Mouse (Mus musculus): ENCODE data around the gene Atp2a2. TPM values are rescaled to one million over a fixed set of nuclear protein-coding genes. Genes with fewer than 3 reads are reported as not detected.

Gene Atp2a2
- 17.2 and 27.1 TPM in 2 replicates for polyA plus RNA-seq (2012; ENCODE audit: insufficient read depth, low replicate concordance)

DNA sequence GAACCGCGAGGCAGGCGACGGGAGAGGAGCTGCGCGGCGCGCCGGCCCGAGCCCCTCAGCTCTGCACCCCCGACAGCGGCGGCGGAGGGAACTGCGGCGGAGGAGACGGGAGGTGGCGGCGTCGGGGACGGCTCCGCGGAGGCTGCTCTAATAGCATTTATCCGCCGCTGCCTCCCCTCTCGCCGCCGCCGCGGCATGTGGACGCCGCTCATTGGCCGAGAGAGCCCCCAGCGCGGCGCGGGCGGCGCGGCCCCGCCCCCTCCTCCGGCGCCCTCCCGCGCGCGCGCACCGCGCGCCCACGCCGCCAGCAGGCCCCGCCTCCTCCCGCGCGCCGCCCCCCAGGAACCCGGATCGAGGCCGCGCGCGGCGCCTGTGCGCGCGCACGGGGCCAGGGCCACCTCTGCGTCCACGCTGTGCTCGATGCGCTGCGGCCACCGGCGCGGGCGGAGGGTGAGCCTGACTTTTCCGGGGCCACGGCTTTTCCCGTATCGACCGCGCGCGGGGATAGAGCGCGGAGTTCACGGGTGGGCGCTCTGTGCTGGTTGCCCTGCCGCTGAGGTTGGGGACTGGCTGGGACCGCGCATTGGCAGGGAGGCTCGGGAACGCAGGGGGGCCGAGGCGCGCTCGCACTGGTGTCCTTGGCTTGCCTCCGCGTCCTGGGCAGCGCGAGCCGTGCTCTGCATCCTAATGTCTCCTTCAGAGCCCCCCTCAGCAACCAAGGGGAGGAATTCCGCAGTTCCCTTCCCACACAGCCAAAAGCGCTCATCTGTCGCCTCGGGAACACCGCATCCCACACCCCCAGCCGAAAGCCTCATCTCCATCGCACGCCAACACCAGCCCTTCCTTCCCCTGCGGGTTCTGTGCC is at the start of gene Atp2a2:
Atp2a2 (minus strand) TSS at position 149 of the 865 bp plus-strand sequence.
- Histone ChIP-seq H3K36me3 (replicated peaks; ENCODE audit: low read length) (peaks cover 21% of the 10 kb centered on the region), H3K27me3 (replicated peaks) (peaks cover 5% of the 10 kb centered on the region), H3K4me3 (replicated peaks) (peak within 1 kb of the TSS; percentile 98), H3K4me1 (peaks cover 34% of the 10 kb centered on the region), H3K9me3 (peaks cover 6% of the 10 kb centered on the region)
- TF ChIP-seq FLI1 (IDR thresholded peaks at IDR 0.05; ENCODE audit: low read length) (no peak), GATA1 (IDR thresholded peaks at IDR 0.05; ENCODE audit: borderline replicate concordance, low read length) (no peak)

DNA sequence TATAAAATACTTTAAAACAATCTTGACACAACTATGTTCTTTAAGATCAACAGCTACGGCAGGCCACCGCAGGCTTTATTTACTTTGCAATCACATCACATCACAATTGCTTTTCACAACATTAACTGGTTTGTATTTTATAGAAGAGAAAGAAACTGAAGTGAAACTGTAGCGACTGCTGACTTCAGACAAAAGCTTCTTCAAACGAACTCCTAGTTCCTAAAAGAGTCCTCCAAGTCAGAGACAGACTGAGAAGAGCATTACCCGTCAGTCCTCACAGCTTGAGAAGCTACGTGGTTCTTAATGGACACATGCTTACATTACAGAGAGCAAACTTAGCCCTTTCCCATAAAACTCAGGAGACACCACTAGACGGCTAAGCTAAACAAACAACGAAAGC is 48.4 kb upstream of the Atp2a2 start:
- Histone ChIP-seq H3K27me3 (replicated peaks) (peaks cover 15% of the 10 kb centered on the region), H3K9me3 (no peaks in the 10 kb centered on the region), H3K4me1 (peaks cover 21% of the 10 kb centered on the region), H3K4me3 (replicated peaks) (no peak overlapping the region), H3K36me3 (replicated peaks; ENCODE audit: low read length) (no peaks in the 10 kb centered on the region)
- no peak for TF ChIP-seq FLI1 (IDR thresholded peaks at IDR 0.05; ENCODE audit: low read length)
- no peak for TF ChIP-seq GATA1 (IDR thresholded peaks at IDR 0.05; ENCODE audit: borderline replicate concordance, low read length)

DNA sequence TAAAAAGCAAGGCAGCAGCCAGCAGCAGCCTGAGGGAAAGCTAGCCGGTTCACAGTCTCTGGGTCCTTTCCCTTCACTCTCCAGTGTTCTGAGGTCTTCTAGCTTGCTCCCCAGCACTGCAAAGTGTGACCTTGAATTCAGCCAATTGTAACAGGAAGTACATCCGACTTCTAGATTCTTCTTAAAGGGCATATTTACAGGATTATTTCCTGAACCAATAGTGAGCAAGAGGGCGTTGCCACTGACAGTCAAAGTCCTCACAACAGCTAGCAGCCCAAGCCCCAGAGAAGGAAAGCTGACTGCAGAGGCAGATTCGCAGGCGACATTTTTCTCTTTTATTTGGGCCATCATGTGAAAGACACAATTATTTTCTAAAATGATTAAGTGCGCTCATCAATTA is 46.6 kb upstream of the Atp2a2 start:
- Histone ChIP-seq H3K4me1 (peaks cover 21% of the 10 kb centered on the region), H3K27me3 (replicated peaks) (peaks cover 17% of the 10 kb centered on the region), H3K4me3 (replicated peaks) (no peak overlapping the region), H3K36me3 (replicated peaks; ENCODE audit: low read length) (no peaks in the 10 kb centered on the region), H3K9me3 (no peaks in the 10 kb centered on the region)
- TF ChIP-seq FLI1 (IDR thresholded peaks at IDR 0.05; ENCODE audit: low read length) (no peak), GATA1 (IDR thresholded peaks at IDR 0.05; ENCODE audit: borderline replicate concordance, low read length) (no peak)

- peaks cover 17% of the 10 kb centered on the region for H3K27me3 ChIP-seq (replicated peaks)
- TF ChIP-seq GATA1 (IDR thresholded peaks at IDR 0.05; ENCODE audit: borderline replicate concordance, low read length): no peak
- TF ChIP-seq FLI1 (IDR thresholded peaks at IDR 0.05; ENCODE audit: low read length): no peak
- no peak overlapping the region for H3K4me3 ChIP-seq (replicated peaks)
- no peaks in the 10 kb centered on the region for H3K36me3 ChIP-seq (replicated peaks; ENCODE audit: low read length)
- H3K9me3 ChIP-seq: no peaks in the 10 kb centered on the region
- peaks cover 21% of the 10 kb centered on the region for H3K4me1 ChIP-seq
Measured at GRCm38 (mm10) chr5:122547810-122548209, 45.8 kb upstream of the Atp2a2 start.

DNA sequence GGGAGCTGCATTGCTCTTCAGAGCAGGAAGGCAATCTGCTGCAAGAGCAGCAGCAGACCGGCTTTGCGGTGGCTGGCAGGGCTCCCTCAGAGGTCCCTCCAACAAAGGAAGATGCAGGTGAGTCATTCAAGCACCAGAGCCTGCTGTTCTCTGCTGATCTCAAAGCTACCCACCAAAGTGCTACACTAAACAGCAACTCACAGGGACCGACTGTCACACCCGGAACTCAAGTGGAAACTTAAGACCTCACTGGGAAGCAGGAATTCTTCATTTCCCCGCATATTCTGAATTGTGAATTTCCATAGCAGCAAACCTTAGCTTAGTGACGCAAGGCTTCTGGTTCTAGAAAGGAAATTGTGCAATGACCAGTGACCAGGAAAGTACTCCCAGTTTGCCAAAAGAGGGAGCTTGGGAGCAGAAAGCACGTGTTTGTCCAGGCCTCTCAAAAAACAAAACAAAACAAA is 45.3 kb upstream of the Atp2a2 start:
- Histone ChIP-seq H3K4me1 (peaks cover 21% of the 10 kb centered on the region), H3K4me3 (replicated peaks) (peak overlapping the region; percentile 62), H3K36me3 (replicated peaks; ENCODE audit: low read length) (no peaks in the 10 kb centered on the region), H3K27me3 (replicated peaks) (peaks cover 17% of the 10 kb centered on the region), H3K9me3 (no peaks in the 10 kb centered on the region)
- TF ChIP-seq FLI1 (IDR thresholded peaks at IDR 0.05; ENCODE audit: low read length) (no peak), GATA1 (IDR thresholded peaks at IDR 0.05; ENCODE audit: borderline replicate concordance, low read length) (no peak)

DNA sequence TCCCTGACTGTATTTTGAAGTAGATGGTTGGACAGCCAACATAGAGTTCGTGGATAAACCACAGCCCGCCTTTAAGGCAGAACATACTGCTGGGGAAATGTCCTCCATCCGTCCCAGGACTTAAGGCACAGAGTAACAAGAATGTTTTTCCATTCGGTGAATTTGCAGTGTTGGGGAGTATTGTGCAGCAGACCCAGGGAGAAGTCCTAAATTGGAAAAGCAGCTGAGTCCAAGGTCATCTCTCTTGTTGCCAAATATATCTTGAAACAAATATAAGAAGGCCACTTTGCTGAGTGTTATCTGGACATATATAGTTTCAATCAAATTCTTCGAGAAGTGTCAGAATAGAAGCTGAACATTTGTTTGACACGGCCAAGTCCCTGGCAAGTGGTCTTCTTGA is 41.4 kb upstream of the Atp2a2 start:
- H3K4me1 ChIP-seq: peaks cover 14% of the 10 kb centered on the region
- H3K27me3 ChIP-seq (replicated peaks): peaks cover 21% of the 10 kb centered on the region
- no peak overlapping the region for H3K4me3 ChIP-seq (replicated peaks)
- no peaks in the 10 kb centered on the region for H3K9me3 ChIP-seq
- no peaks in the 10 kb centered on the region for H3K36me3 ChIP-seq (replicated peaks; ENCODE audit: low read length)
- TF ChIP-seq FLI1 (IDR thresholded peaks at IDR 0.05; ENCODE audit: low read length) (no peak), GATA1 (IDR thresholded peaks at IDR 0.05; ENCODE audit: borderline replicate concordance, low read length) (no peak)

- peaks cover 8% of the 10 kb centered on the region for H3K4me1 ChIP-seq
- no peak for TF ChIP-seq FLI1 (IDR thresholded peaks at IDR 0.05; ENCODE audit: low read length)
- no peak for TF ChIP-seq GATA1 (IDR thresholded peaks at IDR 0.05; ENCODE audit: borderline replicate concordance, low read length)
- no peaks in the 10 kb centered on the region for H3K9me3 ChIP-seq
- no peaks in the 10 kb centered on the region for H3K36me3 ChIP-seq (replicated peaks; ENCODE audit: low read length)
- no peak overlapping the region for H3K4me3 ChIP-seq (replicated peaks)
- peaks cover 29% of the 10 kb centered on the region for H3K27me3 ChIP-seq (replicated peaks)
Measured at GRCm38 (mm10) chr5:122541871-122542270, 39.8 kb upstream of the Atp2a2 start.

DNA sequence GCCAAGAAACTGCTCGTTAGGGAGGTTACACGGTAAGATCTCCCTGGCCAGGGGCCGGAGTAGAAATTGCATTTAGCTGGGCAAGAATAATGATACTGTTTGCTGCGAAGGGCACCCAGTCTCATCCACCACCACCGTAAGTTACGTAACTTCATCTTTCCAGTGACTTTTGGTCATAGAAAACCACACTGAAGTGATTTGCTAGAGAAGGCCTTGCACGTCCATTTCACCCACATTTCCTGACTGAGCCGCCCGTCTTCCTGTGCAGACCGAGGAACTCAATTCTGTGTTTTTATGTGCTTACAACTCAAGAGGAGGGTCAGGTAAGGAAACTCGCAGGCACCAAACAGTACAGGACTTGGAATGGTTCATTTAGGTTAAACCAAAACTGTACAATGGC is 36.1 kb upstream of the Atp2a2 start:
- Histone ChIP-seq H3K9me3 (no peaks in the 10 kb centered on the region), H3K4me3 (replicated peaks) (no peak overlapping the region), H3K36me3 (replicated peaks; ENCODE audit: low read length) (no peaks in the 10 kb centered on the region), H3K4me1 (peaks cover 6% of the 10 kb centered on the region), H3K27me3 (replicated peaks) (peaks cover 43% of the 10 kb centered on the region)
- no peak for TF ChIP-seq FLI1 (IDR thresholded peaks at IDR 0.05; ENCODE audit: low read length)
- TF ChIP-seq GATA1 (IDR thresholded peaks at IDR 0.05; ENCODE audit: borderline replicate concordance, low read length): no peak

DNA sequence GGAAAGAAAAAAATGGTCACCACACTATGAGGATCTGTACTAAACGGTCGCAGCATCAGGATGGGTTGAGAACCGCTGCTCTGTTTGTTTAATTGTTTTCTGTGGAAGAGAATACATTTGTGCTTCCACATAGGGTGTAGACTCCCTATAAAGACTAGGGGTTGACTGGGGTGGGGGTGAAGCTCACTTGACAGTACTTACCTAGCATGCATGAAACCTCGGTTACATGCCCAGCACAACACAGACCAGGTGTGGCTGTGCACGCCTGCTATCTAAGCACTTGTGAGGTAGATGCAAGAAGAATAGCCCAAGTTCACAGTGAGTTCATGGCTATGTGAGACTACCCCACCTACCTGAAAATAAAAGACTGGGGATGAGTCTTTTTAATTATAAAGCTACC is 35.6 kb upstream of the Atp2a2 start:
- Histone ChIP-seq H3K4me1 (peaks cover 6% of the 10 kb centered on the region), H3K27me3 (replicated peaks) (peaks cover 42% of the 10 kb centered on the region), H3K36me3 (replicated peaks; ENCODE audit: low read length) (no peaks in the 10 kb centered on the region), H3K4me3 (replicated peaks) (no peak overlapping the region), H3K9me3 (no peaks in the 10 kb centered on the region)
- TF ChIP-seq FLI1 (IDR thresholded peaks at IDR 0.05; ENCODE audit: low read length) (no peak), GATA1 (IDR thresholded peaks at IDR 0.05; ENCODE audit: borderline replicate concordance, low read length) (no peak)

DNA sequence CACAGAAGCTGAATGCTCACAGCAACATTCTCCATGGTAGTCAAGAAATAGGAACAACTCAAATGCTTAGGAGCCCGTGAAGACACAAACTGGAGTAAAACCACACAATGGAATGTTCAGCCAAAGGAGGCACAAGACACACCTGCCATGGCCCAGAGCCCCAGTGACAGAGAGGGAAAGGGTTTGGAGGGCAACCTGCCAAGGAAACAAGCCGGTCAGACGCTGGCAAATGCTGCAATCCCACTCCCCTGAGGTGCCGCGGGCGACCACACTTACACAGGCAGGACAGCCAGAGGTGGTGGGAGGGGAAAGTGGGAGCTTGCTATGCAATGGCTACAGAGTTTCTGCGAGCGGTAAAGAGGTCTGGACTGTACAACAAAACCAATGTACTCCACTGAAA is 31.9 kb upstream of the Atp2a2 start:
- Histone ChIP-seq H3K4me1 (peaks cover 6% of the 10 kb centered on the region), H3K9me3 (peaks cover 14% of the 10 kb centered on the region), H3K36me3 (replicated peaks; ENCODE audit: low read length) (no peaks in the 10 kb centered on the region), H3K27me3 (replicated peaks) (peaks cover 53% of the 10 kb centered on the region), H3K4me3 (replicated peaks) (no peak overlapping the region)
- TF ChIP-seq FLI1 (IDR thresholded peaks at IDR 0.05; ENCODE audit: low read length): no peak
- TF ChIP-seq GATA1 (IDR thresholded peaks at IDR 0.05; ENCODE audit: borderline replicate concordance, low read length): no peak

All from megakaryocyte, embryonic 14.5 days (primary cell).